Mouse (Mus musculus) neural tube, embryonic 11.5 days (tissue): ENCODE measurements around the gene Morc2a. TPM values are rescaled to one million over a fixed set of nuclear protein-coding genes. Genes with fewer than 3 reads are reported as not detected.

Experiments
- ATAC-seq: fragments of 200-750 bp; cut with Nextera tagmentation; 2 replicates; pipeline ENCODE4 v1.8.0; 2017; ENCODE audit warnings: moderate number of reproducible peaks, mild to moderate bottlenecking, moderate TSS enrichment, moderate library complexity; ENCODE audit not compliant: insufficient read depth, low FRiP score, low TSS enrichment
- DNase-seq: peaks from one replicate; pipeline ENCODE4 v3.0.0-alpha.2; 2015; ENCODE audit warnings: low spot score
- H3K27ac ChIP-seq: fragments of 300-500 bp; sonication (generic); 2 replicates; pipeline ENCODE4 v1.5.1; 2014; ENCODE audit warnings: low read depth, mild to moderate bottlenecking, low read length
- H3K27me3 ChIP-seq: fragments of 300-500 bp; sonication (generic); 2 replicates; pipeline ENCODE4 v1.6.1; 2014; ENCODE audit warnings: mild to moderate bottlenecking, low read length, mixed read lengths; ENCODE audit not compliant: control insufficient read depth, insufficient read depth
- H3K36me3 ChIP-seq: fragments of 300-500 bp; sonication (generic); 2 replicates; pipeline ENCODE4 v1.6.1; 2014; ENCODE audit warnings: mild to moderate bottlenecking, low read length, moderate library complexity, mixed read lengths; ENCODE audit not compliant: control insufficient read depth, insufficient read depth
- H3K4me1 ChIP-seq: fragments of 300-500 bp; sonication (generic); 2 replicates; pipeline ENCODE4 v1.6.1; 2014; ENCODE audit warnings: low read length, mixed read lengths; ENCODE audit not compliant: control insufficient read depth, insufficient read depth
- H3K4me2 ChIP-seq: fragments of 300-500 bp; sonication (generic); 2 replicates; pipeline ENCODE4 v1.6.1; 2014; ENCODE audit warnings: low read depth, mild to moderate bottlenecking, moderate library complexity
- H3K4me3 ChIP-seq: fragments of 300-500 bp; sonication (generic); 2 replicates; pipeline ENCODE4 v1.5.1; 2014; ENCODE audit warnings: low read depth, low read length
- H3K9ac ChIP-seq: fragments of 300-500 bp; sonication (generic); 2 replicates; pipeline ENCODE4 v1.6.1; 2014; ENCODE audit warnings: mild to moderate bottlenecking, low read length
- H3K9me3 ChIP-seq: fragments of 300-500 bp; sonication (generic); 2 replicates; pipeline ENCODE4 v1.6.1; 2016; ENCODE audit warnings: low read length; ENCODE audit not compliant: control insufficient read depth
- WGBS: fragments of 180-500 bp; shearing (Covaris S2); extraction: QIAGEN DNeasy Blood & Tissue Kit; methylation state at CpG from one replicate; pipeline ENCODE4 v1.1.7; 2014; 5-methylcytosine and 5-hydroxymethylcytosine counted together
- polyA plus RNA-seq: library from polyadenylated mRNA; unstranded; fragments of >200 nt; fragmentation: Nextera tagmentation; extraction: Ambion mirVana; gene quantifications from 2 replicates; pipeline ENCODE4 v1.2.1, GENCODE M21; 2014

The Morc2a gene
- polyA plus RNA-seq, 1 experiment from 2014 or later = 35.0 TPM

DNA sequence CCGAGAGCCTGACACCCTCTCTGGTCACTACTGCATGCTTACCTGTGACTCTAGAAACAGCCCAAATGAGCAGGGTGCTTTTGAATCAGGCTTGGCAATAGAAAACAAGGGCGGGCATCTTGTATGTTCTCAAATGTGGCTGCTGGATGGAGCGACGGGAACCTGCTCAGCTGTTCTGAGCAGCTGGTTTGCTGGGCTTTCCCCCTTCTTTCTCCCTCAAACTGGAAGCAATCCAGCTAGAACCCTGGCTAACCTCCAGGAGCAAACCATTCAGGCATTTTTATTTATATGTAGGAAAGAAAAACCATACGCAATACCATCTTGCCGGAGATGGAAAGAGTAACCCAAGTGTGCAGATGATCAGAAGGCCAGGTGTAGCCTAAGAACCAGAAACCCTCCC is 67.7 kb downstream of the Morc2a start:
- Histone ChIP-seq H3K9me3 (no peaks in the 10 kb centered on the region), H3K4me1 (no peaks in the 10 kb centered on the region), H3K36me3 (no peaks in the 10 kb centered on the region), H3K4me3 (no peak overlapping the region), H3K9ac (no peak overlapping the region), H3K27me3 (no peaks in the 10 kb centered on the region), H3K4me2 (no peak overlapping the region), H3K27ac (no peak overlapping the region)
- 85% methylated on average over 6 of the region's 6 CpGs for WGBS
- DNase-seq (no peak), ATAC-seq (no peak)

DNA sequence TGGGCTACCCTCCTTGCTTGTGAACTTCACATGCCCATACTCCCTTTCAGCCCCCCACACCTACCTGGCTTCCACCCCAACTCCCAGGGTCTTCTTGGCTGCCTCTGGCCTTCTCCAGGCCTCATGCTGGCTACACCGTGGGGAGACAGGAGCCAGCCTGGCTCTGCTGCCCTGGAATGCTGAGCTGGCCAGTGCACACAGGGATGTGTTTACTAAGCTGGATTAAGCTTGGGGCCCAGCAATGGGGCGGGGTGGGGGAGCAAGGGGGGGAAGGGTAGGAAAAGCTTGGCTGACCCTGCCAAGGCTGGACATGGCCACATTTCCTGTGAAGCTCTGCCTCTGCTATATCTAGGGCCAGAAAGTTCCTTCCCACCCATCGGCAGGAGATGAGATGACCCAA is 73.0 kb downstream of the Morc2a start:
- no peaks in the 10 kb centered on the region for H3K27me3 ChIP-seq
- WGBS = 74% methylated on average over 3 of the region's 3 CpGs
- H3K4me1 ChIP-seq = no peaks in the 10 kb centered on the region
- no peak overlapping the region for H3K4me3 ChIP-seq
- DNase-seq (no peak), ATAC-seq (no peak)
- no peak overlapping the region for H3K9ac ChIP-seq
- no peak overlapping the region for H3K27ac ChIP-seq
- H3K36me3 ChIP-seq = no peaks in the 10 kb centered on the region
- no peak overlapping the region for H3K4me2 ChIP-seq
- no peaks in the 10 kb centered on the region for H3K9me3 ChIP-seq

DNA sequence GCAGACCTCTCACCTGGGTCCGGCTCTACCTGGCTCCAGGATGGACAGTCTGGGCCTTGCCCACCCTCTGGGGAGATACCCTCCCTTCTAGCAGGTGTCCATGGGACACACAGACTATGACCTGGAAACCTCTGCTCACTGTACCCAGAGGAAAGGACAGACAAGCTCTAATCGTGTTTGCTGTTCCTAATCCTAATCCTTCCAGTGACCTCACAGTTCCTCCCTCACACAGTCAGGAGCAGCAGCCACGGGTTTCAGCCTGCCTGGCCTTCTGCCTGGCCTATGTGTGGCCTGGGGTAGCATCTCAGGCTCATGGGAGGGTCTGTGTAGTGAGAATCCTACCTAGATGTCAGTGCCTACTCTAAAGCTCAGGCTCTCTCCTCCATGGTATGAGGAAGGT is 73.9 kb downstream of the Morc2a start:
- DNase-seq = no peak
- no peak overlapping the region for H3K4me3 ChIP-seq
- no peaks in the 10 kb centered on the region for H3K27me3 ChIP-seq
- no peaks in the 10 kb centered on the region for H3K36me3 ChIP-seq
- H3K4me1 ChIP-seq = no peaks in the 10 kb centered on the region
- WGBS = 78% methylated on average over 3 of the region's 3 CpGs
- no peak overlapping the region for H3K9ac ChIP-seq
- no peak overlapping the region for H3K27ac ChIP-seq
- no peak for ATAC-seq
- H3K9me3 ChIP-seq = no peaks in the 10 kb centered on the region
- H3K4me2 ChIP-seq = no peak overlapping the region

DNA sequence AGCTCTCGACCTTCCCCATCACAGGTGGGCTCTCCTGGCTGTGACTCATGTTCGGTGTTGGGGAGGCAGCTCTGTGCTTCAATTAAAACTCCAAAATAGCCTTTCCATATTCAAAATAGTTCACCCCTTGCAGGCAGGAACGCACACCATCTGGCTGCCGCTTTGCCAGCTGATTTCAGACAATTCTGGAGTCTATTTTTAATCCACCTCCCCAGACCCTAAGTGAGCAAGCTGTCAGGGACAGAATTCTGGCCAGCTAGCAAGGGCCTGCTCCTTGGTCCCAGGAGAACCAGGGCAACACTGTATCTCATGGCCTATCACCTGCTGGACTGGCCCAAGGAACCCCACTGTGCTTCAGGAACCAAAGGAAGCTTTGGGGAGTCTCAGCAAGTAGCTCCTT is 74.9 kb downstream of the Morc2a start:
- 83% methylated on average over 4 of the region's 4 CpGs for WGBS
- no peak overlapping the region for H3K4me3 ChIP-seq
- no peaks in the 10 kb centered on the region for H3K27me3 ChIP-seq
- no peak overlapping the region for H3K27ac ChIP-seq
- ATAC-seq (no peak), DNase-seq (no peak)
- H3K9me3 ChIP-seq = no peaks in the 10 kb centered on the region
- no peak overlapping the region for H3K9ac ChIP-seq
- H3K36me3 ChIP-seq = no peaks in the 10 kb centered on the region
- H3K4me2 ChIP-seq = no peak overlapping the region
- no peaks in the 10 kb centered on the region for H3K4me1 ChIP-seq

DNA sequence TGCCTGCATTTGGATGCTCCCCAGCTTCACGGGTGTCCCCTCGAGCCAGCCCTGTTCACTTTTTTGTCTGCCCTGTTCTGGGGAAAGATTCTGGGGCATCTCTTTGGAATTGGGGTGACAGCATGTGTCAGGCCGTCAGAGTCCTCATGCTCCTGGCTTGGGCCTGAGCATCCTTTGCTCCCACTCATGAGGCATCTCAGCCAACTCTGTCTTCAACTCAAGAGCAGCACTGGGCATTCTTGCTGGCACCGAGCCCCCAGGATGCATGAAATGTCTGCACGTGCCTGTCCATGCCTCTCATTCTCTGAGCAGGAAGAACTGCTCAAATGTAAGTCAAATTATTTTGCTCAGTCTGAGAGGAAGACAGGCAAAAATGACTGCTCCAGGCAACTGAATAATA is 75.7 kb downstream of the Morc2a start:
- Histone ChIP-seq H3K9ac (no peak overlapping the region), H3K36me3 (no peaks in the 10 kb centered on the region), H3K27ac (no peak overlapping the region), H3K27me3 (no peaks in the 10 kb centered on the region), H3K4me1 (no peaks in the 10 kb centered on the region), H3K4me2 (no peak overlapping the region), H3K9me3 (no peaks in the 10 kb centered on the region), H3K4me3 (no peak overlapping the region)
- ATAC-seq (no peak), DNase-seq (no peak)
- 69% methylated on average over 5 of the region's 5 CpGs for WGBS

DNA sequence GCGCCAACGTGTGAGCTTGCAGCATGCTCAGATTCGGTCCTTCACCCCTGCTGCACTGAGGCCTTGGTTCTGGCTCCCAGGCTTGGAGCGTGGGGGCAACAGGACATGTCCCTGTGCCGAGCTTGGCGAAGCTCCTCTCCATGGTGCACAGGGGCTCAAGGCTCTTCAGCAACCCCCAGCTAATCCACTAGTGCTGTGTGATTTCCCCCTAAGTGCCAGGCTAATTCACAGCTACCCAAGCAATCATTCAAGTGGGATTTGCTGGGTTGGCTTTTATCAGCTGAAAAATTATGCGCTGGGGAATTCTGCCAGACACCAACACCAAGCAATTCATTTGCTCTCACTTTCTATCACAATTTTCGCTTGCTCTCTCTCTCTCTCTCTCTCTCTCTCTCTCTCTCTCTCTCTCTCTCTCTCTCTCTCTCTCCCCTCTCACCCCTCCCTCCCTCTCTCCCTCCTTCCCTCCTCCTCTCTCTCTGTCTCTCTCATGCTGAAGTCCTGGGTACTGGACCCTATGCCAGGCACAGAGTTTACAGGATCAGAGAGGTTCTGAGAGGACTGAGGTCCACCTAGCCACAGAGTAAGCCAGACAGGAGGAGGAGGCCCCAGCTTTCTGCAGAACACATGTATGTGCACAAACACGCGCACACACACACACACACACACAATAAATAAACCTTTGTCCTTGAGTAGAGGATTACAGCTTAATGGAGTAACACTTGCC is 76.5 kb downstream of the Morc2a start:
- Histone ChIP-seq H3K9ac (no peak overlapping the region), H3K27me3 (no peaks in the 10 kb centered on the region), H3K36me3 (no peaks in the 10 kb centered on the region), H3K4me2 (no peak overlapping the region), H3K9me3 (no peaks in the 10 kb centered on the region), H3K27ac (no peak overlapping the region), H3K4me3 (no peak overlapping the region), H3K4me1 (no peaks in the 10 kb centered on the region)
- no peak for ATAC-seq
- no peak for DNase-seq
- WGBS = 75% methylated on average over 10 of the region's 10 CpGs

DNA sequence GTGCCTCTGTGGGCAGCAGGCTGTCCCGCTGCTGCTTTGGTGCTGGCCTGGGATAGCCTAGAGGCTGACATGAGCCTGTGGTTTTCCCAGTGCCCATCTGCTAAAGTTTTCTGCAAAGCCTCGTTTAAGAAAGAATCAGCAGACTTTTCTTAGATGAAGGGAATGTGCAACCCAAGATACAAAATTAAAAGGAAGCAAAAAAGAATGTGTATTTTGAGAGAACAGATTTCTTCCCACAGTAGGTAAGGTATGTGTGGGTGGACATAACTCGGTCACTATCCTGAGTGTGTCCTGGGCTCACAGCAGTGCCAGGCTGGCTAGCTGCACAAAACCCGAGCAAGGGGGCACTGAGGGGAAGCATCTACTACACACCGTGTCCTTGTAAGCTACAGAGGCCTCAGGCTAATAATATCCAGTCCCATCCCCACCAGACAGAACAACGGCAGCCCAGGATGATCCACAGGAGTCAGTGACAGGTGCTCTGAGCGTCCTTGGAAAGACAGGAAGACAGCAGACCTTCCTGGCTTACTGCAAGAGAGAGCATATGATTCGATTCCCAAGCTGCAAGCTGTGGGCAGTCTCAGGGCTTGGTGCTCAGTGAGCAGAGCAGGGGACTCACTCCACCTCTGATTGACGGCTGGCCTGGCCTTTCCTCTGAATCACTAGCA is 78.6 kb downstream of the Morc2a start:
- H3K4me3 ChIP-seq = no peak overlapping the region
- no peak for ATAC-seq
- 72% methylated on average over 9 of the region's 9 CpGs for WGBS
- no peaks in the 10 kb centered on the region for H3K4me1 ChIP-seq
- no peaks in the 10 kb centered on the region for H3K36me3 ChIP-seq
- H3K9me3 ChIP-seq = no peaks in the 10 kb centered on the region
- H3K9ac ChIP-seq = no peak overlapping the region
- no peaks in the 10 kb centered on the region for H3K27me3 ChIP-seq
- H3K4me2 ChIP-seq = no peak overlapping the region
- DNase-seq = no peak
- no peak overlapping the region for H3K27ac ChIP-seq

DNA sequence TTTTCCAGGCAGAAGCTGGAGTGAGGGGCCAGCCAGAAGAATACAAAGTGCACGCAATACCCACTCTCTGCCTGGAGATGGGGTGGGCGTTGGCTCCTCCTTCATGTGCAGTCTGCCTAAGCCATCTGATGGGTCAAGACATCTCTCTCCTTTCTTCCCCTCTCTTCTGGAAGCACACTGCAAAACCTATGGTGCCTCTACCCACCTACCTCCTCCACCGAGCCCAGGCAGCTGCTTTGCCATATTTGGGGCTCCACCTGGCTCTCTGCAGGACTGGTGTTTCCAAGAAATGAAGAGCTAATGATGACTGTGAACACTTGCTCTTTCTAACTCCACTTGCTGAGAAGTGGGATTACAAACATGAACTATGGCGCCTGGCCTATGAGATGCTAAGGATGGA is 82.5 kb downstream of the Morc2a start:
- WGBS = 83% methylated on average over 4 of the region's 4 CpGs
- Histone ChIP-seq H3K9me3 (no peaks in the 10 kb centered on the region), H3K4me3 (no peak overlapping the region), H3K4me2 (no peak overlapping the region), H3K36me3 (no peaks in the 10 kb centered on the region), H3K27me3 (no peaks in the 10 kb centered on the region), H3K4me1 (no peaks in the 10 kb centered on the region), H3K27ac (no peak overlapping the region), H3K9ac (no peak overlapping the region)
- no peak for ATAC-seq
- DNase-seq = no peak

DNA sequence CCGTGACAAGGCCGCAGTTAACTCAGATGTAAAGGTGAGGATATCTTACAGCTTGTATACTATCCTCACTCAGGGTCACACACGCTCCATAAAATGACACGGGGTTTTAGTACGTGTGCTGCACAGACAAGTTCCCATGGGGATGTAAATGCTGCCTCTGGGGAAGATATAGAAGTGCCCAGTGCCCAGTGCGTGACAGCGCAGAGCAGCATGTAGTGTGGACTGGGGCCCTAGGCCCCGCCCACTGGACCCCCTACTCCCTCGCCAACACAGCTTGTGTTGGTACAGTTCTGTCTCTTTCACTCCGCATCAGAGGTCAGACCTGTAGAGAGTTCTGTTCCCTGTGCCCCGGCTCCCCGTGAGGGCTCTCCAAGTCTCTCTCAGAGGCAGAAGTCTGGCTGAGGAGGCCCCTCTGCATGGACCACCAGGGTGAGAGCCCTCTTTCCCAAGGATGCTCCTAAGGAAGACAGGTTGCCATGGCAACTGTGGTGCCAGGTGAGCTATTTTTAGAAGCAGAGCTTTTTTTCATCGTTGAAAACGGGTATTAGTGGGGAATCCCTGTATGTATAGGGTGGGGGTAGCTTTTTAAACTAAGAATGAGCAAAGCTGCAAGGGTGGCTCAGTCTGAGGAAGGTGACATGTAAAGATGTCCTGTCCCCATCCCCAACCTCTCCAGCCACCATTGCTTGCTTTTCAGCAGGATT is 85.1 kb downstream of the Morc2a start:
- Histone ChIP-seq H3K4me2 (no peak overlapping the region), H3K4me3 (no peak overlapping the region), H3K27ac (no peak overlapping the region), H3K9me3 (no peaks in the 10 kb centered on the region), H3K9ac (no peak overlapping the region), H3K27me3 (no peaks in the 10 kb centered on the region), H3K36me3 (no peaks in the 10 kb centered on the region), H3K4me1 (no peaks in the 10 kb centered on the region)
- no peak for ATAC-seq
- DNase-seq = no peak
- 82% methylated on average over 14 of the region's 14 CpGs for WGBS
